Mouse (Mus musculus): ENCODE measurements at regions not wholly inside any gene's neighbourhood (a gene's known extent, or its start where the extent isn't known, plus 50 kb on each side); places are given as distances from the start of the nearest gene placed in this dataset.

- no peaks in the 10 kb centered on the region for H3K4me1 ChIP-seq (ENCODE audit: control insufficient read depth in 1 of 2, insufficient read depth in 2 of 2, low read length in 2 of 2)
- H3K4me3 ChIP-seq (ENCODE audit: control insufficient read depth in 1 of 2, insufficient read depth in 1 of 2, low read depth in 2 of 2, low read length in 2 of 2), result no peak overlapping the region
- no peaks in the 10 kb centered on the region for H3K79me2 ChIP-seq (ENCODE audit: control insufficient read depth, insufficient read depth, low read length, poor library complexity)
- no peak for DNase-seq (ENCODE audit: low read depth, low spot score)
- no peaks in the 10 kb centered on the region for H3K9me3 ChIP-seq (replicated peaks; ENCODE audit: insufficient read depth, low read length)
- no peaks in the 10 kb centered on the region for H3K36me3 ChIP-seq (ENCODE audit: control insufficient read depth in 1 of 2, insufficient read depth in 2 of 2, low read length in 2 of 2)
- no peaks in the 10 kb centered on the region for H3K27me3 ChIP-seq (ENCODE audit: control insufficient read depth in 1 of 2, insufficient read depth in 2 of 2, low read length in 2 of 2)
- H3K9ac ChIP-seq (ENCODE audit: control insufficient read depth, low read depth, low read length, poor library complexity, severe bottlenecking), result no peak overlapping the region
- TF ChIP-seq GABPA (IDR thresholded peaks at IDR 0.05; ENCODE audit: low read depth, low read length) (no peak), GATA1 (IDR thresholded peaks at IDR 0.05; ENCODE audit: low read depth, low read length) (no peak), ETS1 (IDR thresholded peaks at IDR 0.05; ENCODE audit: low read depth, low read length) (no peak), TCF12 (IDR thresholded peaks at IDR 0.05; ENCODE audit: low read depth, low read length) (no peak), CTCF (IDR thresholded peaks at IDR 0.05 in 2 of 3, conservative IDR thresholded peaks at IDR 0.05 in 1 of 3; ENCODE audit: control insufficient read depth in 1 of 3, insufficient read depth in 1 of 3, low read depth in 2 of 3, low read length in 3 of 3, poor library complexity in 1 of 3, severe bottlenecking in 1 of 3) (no peak), ZNF384 (IDR thresholded peaks at IDR 0.05; ENCODE audit: low read depth, low read length) (no peak), UBTF (IDR thresholded peaks at IDR 0.05; ENCODE audit: borderline replicate concordance, insufficient read depth, low read depth, low read length) (no peak), POLR2AphosphoS5 (IDR thresholded peaks at IDR 0.05; ENCODE audit: borderline replicate concordance, low read depth, low read length) (no peak), USF1 (IDR thresholded peaks at IDR 0.05; ENCODE audit: low read depth, low read length) (no peak)
- H3K27ac ChIP-seq (ENCODE audit: control insufficient read depth, low read depth, low read length), result no peak overlapping the region
These were observed 227.0 kb downstream of the Nkx6-1 start for GRCm38 (mm10) chr5:101437666-101438299.

- no peak overlapping the region for H3K27ac ChIP-seq (ENCODE audit: control insufficient read depth, low read depth, low read length)
- H3K4me3 ChIP-seq (ENCODE audit: control insufficient read depth in 1 of 2, insufficient read depth in 1 of 2, low read depth in 2 of 2, low read length in 2 of 2), result no peak overlapping the region
- H3K9ac ChIP-seq (ENCODE audit: control insufficient read depth, low read depth, low read length, poor library complexity, severe bottlenecking), result no peak overlapping the region
- no peaks in the 10 kb centered on the region for H3K79me2 ChIP-seq (ENCODE audit: control insufficient read depth, insufficient read depth, low read length, poor library complexity)
- no peaks in the 10 kb centered on the region for H3K4me1 ChIP-seq (ENCODE audit: control insufficient read depth in 1 of 2, insufficient read depth in 2 of 2, low read length in 2 of 2)
- H3K9me3 ChIP-seq (replicated peaks; ENCODE audit: insufficient read depth, low read length), result no peaks in the 10 kb centered on the region
- no peak for TF ChIP-seq MEF2A (IDR thresholded peaks at IDR 0.05; ENCODE audit: extremely low read depth, insufficient replicate concordance, low read depth, low read length, poor library complexity, severe bottlenecking)
- H3K27me3 ChIP-seq (ENCODE audit: control insufficient read depth in 1 of 2, insufficient read depth in 2 of 2, low read length in 2 of 2), result no peaks in the 10 kb centered on the region
- no peak for DNase-seq (ENCODE audit: low read depth, low spot score)
- no peaks in the 10 kb centered on the region for H3K36me3 ChIP-seq (ENCODE audit: control insufficient read depth in 1 of 2, insufficient read depth in 2 of 2, low read length in 2 of 2)
These were observed 238.6 kb downstream of the Nkx6-1 start for GRCm38 (mm10) chr5:101426067-101426771.

- Histone ChIP-seq H3K9me3 (replicated peaks; ENCODE audit: insufficient read depth, low read length) (no peaks in the 10 kb centered on the region), H3K9ac (ENCODE audit: control insufficient read depth, low read depth, low read length, poor library complexity, severe bottlenecking) (no peak overlapping the region), H3K4me1 (ENCODE audit: control insufficient read depth in 1 of 2, insufficient read depth in 2 of 2, low read length in 2 of 2) (no peaks in the 10 kb centered on the region), H3K4me3 (ENCODE audit: control insufficient read depth in 1 of 2, insufficient read depth in 1 of 2, low read depth in 2 of 2, low read length in 2 of 2) (no peak overlapping the region), H3K27ac (ENCODE audit: control insufficient read depth, low read depth, low read length) (no peak overlapping the region), H3K27me3 (ENCODE audit: control insufficient read depth in 1 of 2, insufficient read depth in 2 of 2, low read length in 2 of 2) (no peaks in the 10 kb centered on the region), H3K36me3 (ENCODE audit: control insufficient read depth in 1 of 2, insufficient read depth in 2 of 2, low read length in 2 of 2) (no peaks in the 10 kb centered on the region), H3K79me2 (ENCODE audit: control insufficient read depth, insufficient read depth, low read length, poor library complexity) (no peaks in the 10 kb centered on the region)
- DNase-seq (ENCODE audit: low read depth, low spot score), result no peak
- TF ChIP-seq CHD2 (IDR thresholded peaks at IDR 0.05; ENCODE audit: low read length) (no peak), MEF2A (IDR thresholded peaks at IDR 0.05; ENCODE audit: extremely low read depth, insufficient replicate concordance, low read depth, low read length, poor library complexity, severe bottlenecking) (no peak), GABPA (IDR thresholded peaks at IDR 0.05; ENCODE audit: low read depth, low read length) (no peak), RAD21 (IDR thresholded peaks at IDR 0.05; ENCODE audit: low read depth, low read length) (no peak), UBTF (IDR thresholded peaks at IDR 0.05; ENCODE audit: borderline replicate concordance, insufficient read depth, low read depth, low read length) (no peak), KAT2A (conservative IDR thresholded peaks at IDR 0.05; ENCODE audit: low read depth, low read length) (no peak), MAFK (IDR thresholded peaks at IDR 0.05; ENCODE audit: borderline replicate concordance, low read depth, low read length) (no peak), POLR2AphosphoS5 (IDR thresholded peaks at IDR 0.05; ENCODE audit: borderline replicate concordance, low read depth, low read length) (no peak), TCF12 (IDR thresholded peaks at IDR 0.05; ENCODE audit: low read depth, low read length) (no peak), ELF1 (IDR thresholded peaks at IDR 0.05; ENCODE audit: low read depth, low read length) (no peak)
These were observed 280.5 kb downstream of the Nkx6-1 start for GRCm38 (mm10) chr5:101384316-101384715.
